Mouse (Mus musculus) embryonic facial prominence, embryonic 13.5 days (tissue): ENCODE data around the gene Ceacam1. TPM values are rescaled to one million over a fixed set of nuclear protein-coding genes. Genes with fewer than 3 reads are reported as not detected.
"Not testable (repeated sequence)": the region's sequence is repeated elsewhere in the genome, so short reads cannot be mapped to it uniquely, and the experiment has no call there.

Experiments used
- ATAC-seq: fragments of 200-750 bp; cut with Nextera tagmentation; 2 replicates; pipeline ENCODE4 v1.8.0; 2017; ENCODE audit warnings: low read depth; ENCODE audit not compliant: insufficient number of reproducible peaks, insufficient read depth, low FRiP score, low TSS enrichment
- H3K27ac ChIP-seq: fragments of 300-500 bp; sonication (generic); 2 replicates; pipeline ENCODE4 v1.5.1; 2015; ENCODE audit warnings: moderate library complexity, mild to moderate bottlenecking, inconsistent platforms
- H3K27me3 ChIP-seq: fragments of 300-500 bp; sonication (generic); 2 replicates; pipeline ENCODE4 v1.6.1; 2015; ENCODE audit warnings: mild to moderate bottlenecking, inconsistent platforms
- H3K36me3 ChIP-seq: fragments of 300-500 bp; sonication (generic); 2 replicates; pipeline ENCODE4 v1.6.1; 2015; ENCODE audit warnings: mild to moderate bottlenecking, inconsistent platforms
- H3K4me1 ChIP-seq: fragments of 300-500 bp; sonication (generic); 2 replicates; pipeline ENCODE4 v1.6.1; 2015; ENCODE audit warnings: inconsistent platforms
- H3K4me2 ChIP-seq: fragments of 300-500 bp; sonication (generic); 2 replicates; pipeline ENCODE4 v1.6.1; 2015; ENCODE audit warnings: moderate library complexity, mild to moderate bottlenecking, inconsistent platforms
- H3K4me3 ChIP-seq: fragments of 300-500 bp; sonication (generic); 2 replicates; pipeline ENCODE4 v1.5.1; 2015; ENCODE audit warnings: mild to moderate bottlenecking, inconsistent platforms
- H3K9ac ChIP-seq: fragments of 300-500 bp; sonication (generic); 2 replicates; pipeline ENCODE4 v1.6.1; 2015; ENCODE audit warnings: mild to moderate bottlenecking, inconsistent platforms
- H3K9me3 ChIP-seq: fragments of 300-500 bp; sonication (generic); 2 replicates; pipeline ENCODE4 v1.6.1; 2016; ENCODE audit warnings: inconsistent platforms
- WGBS: fragments of 180-500 bp; shearing (Covaris S2); methylation state at CpG from one replicate; pipeline ENCODE4 v1.1.7; 2015; ENCODE audit warnings: mixed read lengths; 5-methylcytosine and 5-hydroxymethylcytosine counted together
- polyA plus RNA-seq: library from polyadenylated mRNA; unstranded; fragments of >200 nt; fragmentation: Nextera tagmentation; extraction: Ambion mirVana; gene quantifications from 2 replicates; pipeline ENCODE4 v1.2.1, GENCODE M21; 2015

Ceacam1 gene
- polyA plus RNA-seq, 1 experiment from 2014 or later: 0.91 TPM

- peaks cover 6% of the 10 kb centered on the region for H3K4me1 ChIP-seq
- H3K4me2 ChIP-seq: no peak overlapping the region
- no peaks in the 10 kb centered on the region for H3K36me3 ChIP-seq
- no peak for ATAC-seq
- no peaks in the 10 kb centered on the region for H3K9me3 ChIP-seq
- no peak overlapping the region for H3K9ac ChIP-seq
- H3K27ac ChIP-seq: no peak overlapping the region
- no peak overlapping the region for H3K4me3 ChIP-seq
- H3K27me3 ChIP-seq: no peaks in the 10 kb centered on the region
- WGBS: 67% methylated on average over 2 of the region's 2 CpGs
Measured at GRCm38 (mm10) chr7:25436704-25437103, 40.7 kb downstream of the Ceacam1 start.

- H3K4me1 ChIP-seq: peaks cover 6% of the 10 kb centered on the region
- H3K9me3 ChIP-seq: no peaks in the 10 kb centered on the region
- H3K36me3 ChIP-seq: no peaks in the 10 kb centered on the region
- no peak overlapping the region for H3K4me3 ChIP-seq
- H3K27ac ChIP-seq: no peak overlapping the region
- WGBS: 73% methylated on average over 6 of the region's 6 CpGs
- H3K4me2 ChIP-seq: no peak overlapping the region
- H3K27me3 ChIP-seq: no peaks in the 10 kb centered on the region
- no peak for ATAC-seq
- H3K9ac ChIP-seq: no peak overlapping the region
Measured at GRCm38 (mm10) chr7:25436226-25436625, 41.2 kb downstream of the Ceacam1 start.

- Histone ChIP-seq H3K4me3 (no peak overlapping the region), H3K27ac (no peak overlapping the region), H3K36me3 (no peaks in the 10 kb centered on the region), H3K9me3 (no peaks in the 10 kb centered on the region), H3K4me2 (no peak overlapping the region), H3K4me1 (peaks cover 6% of the 10 kb centered on the region), H3K9ac (no peak overlapping the region), H3K27me3 (no peaks in the 10 kb centered on the region)
- 80% methylated on average over 2 of the region's 2 CpGs for WGBS
- no peak for ATAC-seq
Measured at GRCm38 (mm10) chr7:25435546-25435851, 41.9 kb downstream of the Ceacam1 start.

- Histone ChIP-seq H3K9me3 (no peaks in the 10 kb centered on the region), H3K4me3 (no peak overlapping the region), H3K36me3 (no peaks in the 10 kb centered on the region), H3K27ac (no peak overlapping the region), H3K4me1 (peaks cover 6% of the 10 kb centered on the region), H3K9ac (no peak overlapping the region), H3K27me3 (no peaks in the 10 kb centered on the region), H3K4me2 (no peak overlapping the region)
- WGBS: 85% methylated on average over 10 of the region's 10 CpGs
- no peak for ATAC-seq
Measured at GRCm38 (mm10) chr7:25434654-25435545, 42.5 kb downstream of the Ceacam1 start.

- no peaks in the 10 kb centered on the region for H3K9me3 ChIP-seq
- H3K36me3 ChIP-seq: no peaks in the 10 kb centered on the region
- no peaks in the 10 kb centered on the region for H3K27me3 ChIP-seq
- no peak overlapping the region for H3K4me3 ChIP-seq
- H3K4me1 ChIP-seq: peaks cover 6% of the 10 kb centered on the region
- WGBS: 89% methylated on average over 9 of the region's 9 CpGs
- H3K27ac ChIP-seq: no peak overlapping the region
- no peak for ATAC-seq
- H3K9ac ChIP-seq: no peak overlapping the region
- H3K4me2 ChIP-seq: no peak overlapping the region
Measured at GRCm38 (mm10) chr7:25433781-25434560, 43.4 kb downstream of the Ceacam1 start.

- no peak overlapping the region for H3K27ac ChIP-seq
- no peaks in the 10 kb centered on the region for H3K27me3 ChIP-seq
- peaks cover 6% of the 10 kb centered on the region for H3K4me1 ChIP-seq
- H3K36me3 ChIP-seq: no peaks in the 10 kb centered on the region
- ATAC-seq: 0 out of 2 replicates have a peak, but pooled peaks have one; percentile 37
- no peak overlapping the region for H3K4me3 ChIP-seq
- H3K4me2 ChIP-seq: no peak overlapping the region
- 10% methylated on average over 5 of the region's 5 CpGs for WGBS
- no peak overlapping the region for H3K9ac ChIP-seq
- no peaks in the 10 kb centered on the region for H3K9me3 ChIP-seq
Measured at GRCm38 (mm10) chr7:25433007-25433541, 44.3 kb downstream of the Ceacam1 start.

- 89% methylated on average over 6 of the region's 6 CpGs for WGBS
- Histone ChIP-seq H3K4me3 (no peak overlapping the region), H3K36me3 (no peaks in the 10 kb centered on the region), H3K4me2 (no peak overlapping the region), H3K9me3 (no peaks in the 10 kb centered on the region), H3K27me3 (no peaks in the 10 kb centered on the region), H3K9ac (no peak overlapping the region), H3K27ac (no peak overlapping the region), H3K4me1 (peaks cover 6% of the 10 kb centered on the region)
- ATAC-seq: no peak
Measured at GRCm38 (mm10) chr7:25432381-25432780, 45.0 kb downstream of the Ceacam1 start.

GRCm38 (mm10) chr7:25429886-25430784 is 47.3 kb downstream of the Ceacam1 start:
- H3K9ac ChIP-seq: no peak overlapping the region
- no peaks in the 10 kb centered on the region for H3K27me3 ChIP-seq
- H3K36me3 ChIP-seq: no peaks in the 10 kb centered on the region
- no peak for ATAC-seq
- H3K4me2 ChIP-seq: no peak overlapping the region
- WGBS: 77% methylated on average over 4 of the region's 4 CpGs
- no peaks in the 10 kb centered on the region for H3K9me3 ChIP-seq
- no peak overlapping the region for H3K27ac ChIP-seq
- no peak overlapping the region for H3K4me3 ChIP-seq
- H3K4me1 ChIP-seq: peaks cover 6% of the 10 kb centered on the region

- WGBS: 84% methylated on average over 3 of the region's 3 CpGs
Measured at GRCm38 (mm10) chr7:25428321-25428720, 49.1 kb downstream of the Ceacam1 start.

GRCm38 (mm10) chr7:25427144-25427543 is 50.3 kb downstream of the Ceacam1 start:
- WGBS: 81% methylated on average over 5 of the region's 5 CpGs

More at GRCm38 (mm10) chr7:25428321-25428720, 49.1 kb downstream of the Ceacam1 start:
- Histone ChIP-seq H3K9ac (no peak overlapping the region), H3K27me3 (peaks cover 7% of the 10 kb centered on the region; the same call in 1 of the 2 replicates), H3K36me3 (no peaks in the 10 kb centered on the region), H3K4me3 (no peak overlapping the region), H3K4me2 (no peak overlapping the region), H3K9me3 (no peaks in the 10 kb centered on the region), H3K4me1 (peaks cover 5% of the 10 kb centered on the region), H3K27ac (no peak overlapping the region)
- no peak for ATAC-seq

GRCm38 (mm10) chr7:25426380-25426779 is 51.0 kb downstream of the Ceacam1 start:
- not testable (repeated sequence) for H3K27ac ChIP-seq, H3K4me3 ChIP-seq, H3K36me3 ChIP-seq, H3K9ac ChIP-seq, H3K4me2 ChIP-seq, H3K9me3 ChIP-seq, H3K4me1 ChIP-seq, ATAC-seq
- WGBS: 93% methylated on average over 4 of the region's 4 CpGs
- peaks cover 22% of the 10 kb centered on the region for H3K27me3 ChIP-seq

More at GRCm38 (mm10) chr7:25427144-25427543, 50.3 kb downstream of the Ceacam1 start:
- Histone ChIP-seq H3K27ac (no peak overlapping the region), H3K9me3 (no peaks in the 10 kb centered on the region), H3K9ac (no peak overlapping the region), H3K4me2 (no peak overlapping the region), H3K27me3 (peaks cover 17% of the 10 kb centered on the region), H3K4me3 (no peak overlapping the region), H3K36me3 (no peaks in the 10 kb centered on the region), H3K4me1 (0 out of 2 replicates have a peak, but pooled peaks cover 3% of the 10 kb centered on the region)
- no peak for ATAC-seq
